Mouse (Mus musculus): Measurements from ENCODE around the gene Zfp292. TPM values are rescaled to one million over a fixed set of nuclear protein-coding genes. Genes with fewer than 3 reads are reported as not detected.

Zfp292 gene
- polyA plus RNA-seq, 1 experiment from 2014 or later: 12.4 TPM

Other genes with a start within 250 kb of the Zfp292 start
- 42.9 and 43.4 TPM in 2 replicates for gene Slc35a1, start 195.5 kb downstream of the Zfp292 start, polyA plus RNA-seq (2015; fragmentation: Nextera tagmentation; extraction: Ambion mirVana)
- gene Cfap206, start 152.8 kb downstream of the Zfp292 start, polyA plus RNA-seq (2015; fragmentation: Nextera tagmentation; extraction: Ambion mirVana): 1.3 and 1.5 TPM in 2 replicates
- gene Gm136, start 126.7 kb downstream of the Zfp292 start, polyA plus RNA-seq (2015; fragmentation: Nextera tagmentation; extraction: Ambion mirVana): not detected in 2 replicates
- gene Smim8, start 104.5 kb downstream of the Zfp292 start, polyA plus RNA-seq (2015; fragmentation: Nextera tagmentation; extraction: Ambion mirVana): 62.1 and 69.9 TPM in 2 replicates
- gene Cga, start 10.8 kb upstream of the Zfp292 start, polyA plus RNA-seq (2015; fragmentation: Nextera tagmentation; extraction: Ambion mirVana): not detected in 2 replicates

Data from heart, embryonic 16.5 days (tissue).